Mouse (Mus musculus) left cerebral cortex, postnatal 4 days (tissue): ENCODE measurements around the gene Notch4. TPM values are rescaled to one million over a fixed set of nuclear protein-coding genes. Genes with fewer than 3 reads are reported as not detected.
A peak's percentile ranks its signal among the peaks of the same experiment; 100 is the strongest.

Source experiments
- DNase-seq: peaks from one replicate; pipeline ENCODE4 v3.0.0-alpha.2; 2022
- intact Hi-C: fragments of 180-260 bp; cut with DNase I; formaldehyde crosslinking; loops from one replicate; pipeline ENCODE4 v1.15.1; 2025
- total RNA-seq, 2 experiments: library from RNA; stranded (reverse); gene quantifications; 2 replicates each; pipeline ENCODE4 v1.2.3; 2021

Gene Notch4
- total RNA-seq, 2 experiments from 2014 or later, result 9.8 TPM

GRCm38 (mm10) chr17:34592581-34593549 lies 28.8 kb downstream of the Notch4 start:
- DNase-seq, result peak; percentile 50

GRCm38 (mm10) chr17:34593752-34594525 lies 29.9 kb downstream of the Notch4 start:
- DNase-seq, result no peak
- intact Hi-C loops, result no loop called here

More at GRCm38 (mm10) chr17:34592581-34593549, 28.8 kb downstream of the Notch4 start:
- intact Hi-C loops, result no loop called here

GRCm38 (mm10) chr17:34596098-34596497 lies 32.0 kb downstream of the Notch4 start:
- intact Hi-C loops, result loop anchor here (5.0 kb wide), 1 partner anchor 564 kb away; the partner anchor contains the start of genes Rxrb and Slc39a7
- DNase-seq, result no peak

GRCm38 (mm10) chr17:34597566-34598095 lies 33.6 kb downstream of the Notch4 start, which contains the start of gene Ager:
TSS of gene Ager (plus strand) at chr17:34597862.
- intact Hi-C loops, result loop anchor here (5.0 kb wide), 1 partner anchor 565 kb away; the partner anchor contains the start of genes Rxrb and Slc39a7
- no peak for DNase-seq

- intact Hi-C loops, result loop anchor here (5.0 kb wide), 1 partner anchor 568 kb away; the partner anchor contains the start of genes Rxrb and Slc39a7
Measured at GRCm38 (mm10) chr17:34599891-34600290, 35.8 kb downstream of the Notch4 start.

GRCm38 (mm10) chr17:34601796-34602195 lies 37.7 kb downstream of the Notch4 start:
- no peak for DNase-seq
- intact Hi-C loops, result no loop called here

More at GRCm38 (mm10) chr17:34599891-34600290, 35.8 kb downstream of the Notch4 start:
- no peak for DNase-seq

GRCm38 (mm10) chr17:34603375-34604060 lies 39.5 kb downstream of the Notch4 start, which contains the start of gene Rnf5:
TSS of gene Rnf5 (minus strand) at chr17:34603690.
- intact Hi-C loops, result no loop called here
- DNase-seq, result peak; percentile 98

GRCm38 (mm10) chr17:34604061-34604508 lies 40.0 kb downstream of the Notch4 start, which contains the start of gene Agpat1:
TSS of gene Agpat1 (plus strand) at chr17:34604262.
- intact Hi-C loops, result no loop called here
- peak; percentile 99 for DNase-seq

GRCm38 (mm10) chr17:34604511-34605237 lies 40.6 kb downstream of the Notch4 start:
- no peak for DNase-seq
- intact Hi-C loops, result no loop called here

- intact Hi-C loops, result no loop called here
- peak; percentile 99 for DNase-seq
Measured at GRCm38 (mm10) chr17:34605609-34606008, 41.5 kb downstream of the Notch4 start.

- intact Hi-C loops, result no loop called here
- no peak for DNase-seq
Measured at GRCm38 (mm10) chr17:34606186-34607039, 42.3 kb downstream of the Notch4 start.

GRCm38 (mm10) chr17:34607997-34608396 lies 43.9 kb downstream of the Notch4 start:
- intact Hi-C loops, result no loop called here
- DNase-seq, result no peak

- no peak for DNase-seq
- intact Hi-C loops, result no loop called here
Measured at GRCm38 (mm10) chr17:34611050-34611449, 47.0 kb downstream of the Notch4 start.

GRCm38 (mm10) chr17:34613054-34613645 lies 49.1 kb downstream of the Notch4 start:
- intact Hi-C loops, result no loop called here
- DNase-seq, result no peak

GRCm38 (mm10) chr17:34613830-34614229 lies 49.8 kb downstream of the Notch4 start:
- intact Hi-C loops, result no loop called here
- DNase-seq, result no peak

GRCm38 (mm10) chr17:34615871-34616270 lies 51.8 kb downstream of the Notch4 start, which contains the start of gene Egfl8:
TSS of gene Egfl8 (minus strand) at chr17:34615971.
- DNase-seq, result no peak
- intact Hi-C loops, result no loop called here

GRCm38 (mm10) chr17:34618999-34619398 lies 54.9 kb downstream of the Notch4 start:
- intact Hi-C loops, result no loop called here
- DNase-seq, result peak; percentile 61

- intact Hi-C loops, result no loop called here
- DNase-seq, result no peak
Measured at GRCm38 (mm10) chr17:34621006-34621405, 56.9 kb downstream of the Notch4 start.
